Mouse (Mus musculus) heart, embryonic 11.5 days (tissue): ENCODE data around the gene Cdh12. TPM values are rescaled to one million over a fixed set of nuclear protein-coding genes. Genes with fewer than 3 reads are reported as not detected.
"Not testable (repeated sequence)": the region's sequence is repeated elsewhere in the genome, so short reads cannot be mapped to it uniquely, and the experiment has no call there.

Experiments
- ATAC-seq: fragments of 200-750 bp; cut with Nextera tagmentation; replicated peaks from 2 replicates; pipeline ENCODE4 v1.8.0; 2017; ENCODE audit warnings: moderate library complexity; ENCODE audit not compliant: insufficient number of reproducible peaks, low FRiP score, low TSS enrichment
- H3K27ac ChIP-seq: fragments of 300-500 bp; sonication (generic); 2 replicates; pipeline ENCODE4 v1.5.1; 2014; ENCODE audit warnings: mild to moderate bottlenecking, low read depth, low read length
- H3K27me3 ChIP-seq: fragments of 300-500 bp; sonication (generic); 2 replicates; pipeline ENCODE4 v1.6.1; 2014; ENCODE audit warnings: mild to moderate bottlenecking, low read length, mixed read lengths; ENCODE audit not compliant: control insufficient read depth, insufficient read depth
- H3K36me3 ChIP-seq: fragments of 300-500 bp; sonication (generic); 2 replicates; pipeline ENCODE4 v1.6.1; 2014; ENCODE audit warnings: mild to moderate bottlenecking, low read length, moderate library complexity, mixed read lengths; ENCODE audit not compliant: control insufficient read depth, insufficient read depth
- H3K4me1 ChIP-seq: fragments of 300-500 bp; sonication (generic); 2 replicates; pipeline ENCODE4 v1.6.1; 2014; ENCODE audit warnings: low read length; ENCODE audit not compliant: control insufficient read depth, insufficient read depth
- H3K4me2 ChIP-seq: fragments of 300-500 bp; sonication (generic); 2 replicates; pipeline ENCODE4 v1.6.1; 2014; ENCODE audit warnings: mild to moderate bottlenecking, moderate library complexity
- H3K4me3 ChIP-seq: fragments of 300-500 bp; sonication (generic); 2 replicates; pipeline ENCODE4 v1.5.1; 2014; ENCODE audit warnings: low read depth, low read length
- H3K9ac ChIP-seq: fragments of 300-500 bp; sonication (generic); 2 replicates; pipeline ENCODE4 v1.6.1; 2014; ENCODE audit warnings: mild to moderate bottlenecking, low read depth, low read length, moderate library complexity
- H3K9me3 ChIP-seq: fragments of 300-500 bp; sonication (generic); replicated peaks from 2 replicates; pipeline ENCODE4 v1.6.1; 2016; ENCODE audit warnings: low read length; ENCODE audit not compliant: control insufficient read depth
- WGBS: fragments of 180-500 bp; shearing (Covaris S2); extraction: QIAGEN DNeasy Blood & Tissue Kit; methylation state at CpG from one replicate; pipeline ENCODE4 v1.1.7; 2014; ENCODE audit not compliant: insufficient replicate concordance; 5-methylcytosine and 5-hydroxymethylcytosine counted together
- polyA plus RNA-seq: library from polyadenylated mRNA; unstranded; fragments of >200 nt; fragmentation: Nextera tagmentation; extraction: Ambion mirVana; gene quantifications from 2 replicates; pipeline ENCODE4 v1.2.1, GENCODE M21; 2014

Cdh12 gene
- polyA plus RNA-seq, 1 experiment from 2014 or later, result 0.04 TPM

DNA sequence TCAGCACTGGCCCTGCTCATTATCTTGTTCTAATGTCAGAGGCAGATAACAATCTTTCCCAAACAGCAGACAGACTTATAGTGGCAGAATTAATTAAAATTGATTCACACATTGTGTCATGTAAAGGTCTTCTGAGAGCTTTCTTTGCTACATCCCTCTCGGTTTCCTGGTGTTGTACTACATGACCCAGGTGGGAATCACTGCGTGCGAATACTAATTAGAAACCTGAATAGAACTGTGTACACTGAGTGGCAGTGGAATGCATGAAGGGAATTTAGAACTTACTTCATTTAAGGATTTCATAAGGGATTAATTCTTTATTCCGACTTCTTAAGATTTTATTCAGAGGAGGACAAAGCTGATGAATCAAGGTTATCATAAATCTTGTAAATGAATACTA, 121.9 kb downstream of the Cdh12 start:
- Histone ChIP-seq H3K9ac (no peak overlapping the region), H3K27ac (no peak overlapping the region), H3K4me3 (no peak overlapping the region), H3K36me3 (no peaks in the 10 kb centered on the region), H3K27me3 (no peaks in the 10 kb centered on the region), H3K4me1 (no peaks in the 10 kb centered on the region), H3K9me3 (no peaks in the 10 kb centered on the region), H3K4me2 (no peak overlapping the region)
- WGBS, result 83% methylated on average over 4 of the region's 4 CpGs
- no peak for ATAC-seq

DNA sequence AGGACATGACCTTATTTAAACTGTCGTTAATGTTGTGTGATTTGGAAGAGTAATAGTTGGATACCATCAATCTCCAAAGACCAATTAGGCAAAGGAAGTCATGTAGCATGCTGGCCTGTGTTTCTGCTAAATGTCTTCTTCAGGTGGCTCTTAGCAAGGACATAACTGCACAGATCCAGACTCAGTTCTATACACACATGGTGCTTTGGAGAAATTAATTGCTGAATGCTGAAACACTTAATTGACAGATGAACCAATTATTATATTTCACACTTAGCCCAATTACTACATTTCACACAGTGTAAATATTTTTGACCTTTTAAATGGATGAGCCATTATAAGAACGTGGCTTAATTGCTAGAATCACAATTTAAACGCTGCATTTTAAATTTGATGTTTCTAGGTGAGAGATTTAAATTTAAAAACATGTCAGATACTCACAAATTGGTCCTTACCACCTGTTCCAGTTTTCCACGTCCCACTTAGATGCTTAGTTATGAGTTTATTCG, 133.6 kb downstream of the Cdh12 start:
- WGBS, result 68% methylated on average over 5 of the region's 5 CpGs
- Histone ChIP-seq H3K4me3 (no peak overlapping the region), H3K36me3 (no peaks in the 10 kb centered on the region), H3K4me2 (no peak overlapping the region), H3K27me3 (no peaks in the 10 kb centered on the region), H3K9me3 (no peaks in the 10 kb centered on the region), H3K4me1 (no peaks in the 10 kb centered on the region), H3K27ac (no peak overlapping the region), H3K9ac (no peak overlapping the region)
- no peak for ATAC-seq

DNA sequence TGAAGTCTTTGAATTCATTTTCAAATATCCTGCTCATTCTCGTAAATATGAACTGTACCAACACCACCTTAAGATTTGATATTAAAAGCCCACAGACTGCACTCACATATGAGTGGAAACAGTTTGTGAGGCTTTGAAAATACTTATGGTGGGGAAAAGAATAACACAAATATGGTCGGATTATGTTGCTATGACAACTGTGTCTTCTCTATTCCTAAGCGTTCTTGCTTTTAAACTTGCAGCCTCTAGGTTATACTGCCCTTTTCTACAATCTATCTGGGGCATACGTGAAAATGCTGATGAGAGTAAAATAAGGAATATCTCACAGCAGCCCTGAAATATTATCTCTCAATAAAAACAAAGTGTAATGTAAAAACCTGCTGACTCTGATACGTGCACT, 142.5 kb downstream of the Cdh12 start:
- Histone ChIP-seq H3K27ac (no peak overlapping the region), H3K4me2 (no peak overlapping the region), H3K27me3 (no peaks in the 10 kb centered on the region), H3K9me3 (no peaks in the 10 kb centered on the region), H3K4me1 (no peaks in the 10 kb centered on the region), H3K4me3 (no peak overlapping the region), H3K9ac (no peak overlapping the region), H3K36me3 (no peaks in the 10 kb centered on the region)
- no peak for ATAC-seq
- WGBS, result 74% methylated on average over 5 of the region's 5 CpGs

DNA sequence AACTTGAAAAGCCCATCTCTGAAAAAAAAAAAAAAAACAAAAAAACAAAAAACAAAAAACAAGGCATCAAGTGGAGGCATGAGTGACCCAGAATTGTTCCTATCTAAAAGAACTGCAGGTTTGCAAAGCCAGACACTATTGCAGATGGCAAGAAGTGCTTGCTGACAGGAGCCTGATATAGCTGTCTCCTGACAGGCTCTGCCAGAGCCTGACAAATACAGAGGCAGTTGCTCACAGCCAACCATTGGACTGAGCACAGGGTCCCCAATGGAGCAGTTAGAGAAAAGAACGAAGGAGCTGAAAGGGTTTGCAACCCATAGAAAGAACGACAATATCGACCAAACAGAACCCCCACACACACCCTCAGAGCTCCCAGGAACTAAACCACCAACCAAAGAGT, 156.7 kb downstream of the Cdh12 start:
- H3K9ac ChIP-seq, ATAC-seq, H3K4me2 ChIP-seq, H3K27me3 ChIP-seq, H3K36me3 ChIP-seq, H3K27ac ChIP-seq, H3K9me3 ChIP-seq, H3K4me3 ChIP-seq, H3K4me1 ChIP-seq: not testable (repeated sequence)
- WGBS, result 42% methylated on average over 3 of the region's 3 CpGs

DNA sequence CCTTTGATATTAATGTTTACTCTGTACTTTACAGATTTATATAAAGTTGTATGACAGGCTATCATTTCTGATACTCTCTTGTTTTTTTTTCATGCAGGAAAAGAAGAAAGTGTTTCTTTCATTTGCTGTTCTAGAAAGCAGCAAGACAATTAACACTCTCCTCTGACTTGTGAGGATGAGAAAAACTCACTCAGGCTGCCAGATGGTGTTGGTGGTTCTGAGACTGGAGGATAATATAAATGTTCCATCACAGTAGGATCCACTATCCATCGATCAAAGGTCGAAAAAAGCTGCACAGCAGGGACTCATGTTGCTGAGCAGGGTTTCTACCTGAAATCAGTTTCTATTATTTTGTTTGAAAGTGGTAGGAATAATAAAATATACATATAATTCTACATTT, 185.5 kb downstream of the Cdh12 start:
- WGBS, result 63% methylated on average over 2 of the region's 2 CpGs
- H3K9me3 ChIP-seq, result no peaks in the 10 kb centered on the region

DNA sequence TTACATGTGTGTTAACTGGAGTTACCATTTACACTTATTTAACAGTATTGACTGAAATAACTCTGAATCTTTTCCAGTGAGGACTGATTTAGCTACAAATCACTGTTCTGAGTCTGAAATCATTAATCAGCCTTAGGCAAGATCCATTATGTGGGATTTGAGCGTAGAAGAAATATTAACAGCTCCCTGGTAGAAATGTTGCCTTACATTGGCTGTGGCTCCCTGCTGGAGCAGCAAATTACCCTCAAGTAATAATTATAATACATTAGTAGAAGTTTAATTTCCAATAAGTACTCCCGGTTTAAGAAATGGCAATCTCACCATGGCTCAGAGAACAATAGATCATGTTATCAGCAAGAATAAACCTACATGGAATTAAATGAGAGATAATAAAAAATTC, 190.1 kb downstream of the Cdh12 start:
- Histone ChIP-seq H3K4me3 (no peak overlapping the region), H3K4me1 (no peaks in the 10 kb centered on the region), H3K4me2 (no peak overlapping the region), H3K27me3 (no peaks in the 10 kb centered on the region), H3K9ac (no peak overlapping the region), H3K9me3 (no peaks in the 10 kb centered on the region), H3K36me3 (no peaks in the 10 kb centered on the region), H3K27ac (no peak overlapping the region)
- no peak for ATAC-seq
- 78% methylated on average over 2 of the region's 2 CpGs for WGBS

More for the DNA sequence above, 185.5 kb downstream of the Cdh12 start:
- H3K36me3 ChIP-seq, result no peaks in the 10 kb centered on the region
- H3K4me3 ChIP-seq, result no peak overlapping the region
- no peaks in the 10 kb centered on the region for H3K4me1 ChIP-seq
- H3K9ac ChIP-seq, result no peak overlapping the region
- no peaks in the 10 kb centered on the region for H3K27me3 ChIP-seq
- no peak overlapping the region for H3K27ac ChIP-seq
- H3K4me2 ChIP-seq, result no peak overlapping the region
- ATAC-seq, result no peak

DNA sequence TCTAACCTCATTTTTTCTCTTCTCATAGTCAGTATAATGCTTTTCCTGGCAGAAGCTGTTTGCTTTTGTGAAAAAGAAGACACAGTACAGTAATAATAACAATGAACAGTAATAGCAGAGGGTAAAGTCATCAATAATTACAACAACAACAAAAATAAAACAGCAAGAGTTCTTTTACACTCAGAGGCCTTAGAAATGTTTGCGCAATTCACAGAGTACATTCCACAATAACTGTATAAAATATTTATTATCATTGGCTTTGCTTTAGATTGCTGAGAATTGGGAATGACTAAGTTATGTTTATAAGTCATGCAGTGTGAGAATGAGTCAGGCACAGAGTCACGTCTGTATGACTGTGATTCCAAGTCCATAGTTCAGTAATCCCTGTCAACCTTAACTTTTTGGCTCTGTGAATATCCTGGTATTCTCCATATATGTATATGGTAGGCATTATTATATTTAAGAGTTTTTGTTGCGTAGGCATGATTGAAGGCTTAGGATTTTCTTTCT, 193.9 kb downstream of the Cdh12 start:
- H3K9me3 ChIP-seq, result no peaks in the 10 kb centered on the region
- H3K36me3 ChIP-seq, result no peaks in the 10 kb centered on the region
- no peak overlapping the region for H3K27ac ChIP-seq
- H3K27me3 ChIP-seq, result no peaks in the 10 kb centered on the region
- ATAC-seq, result no peak
- no peak overlapping the region for H3K4me3 ChIP-seq
- H3K4me1 ChIP-seq, result no peaks in the 10 kb centered on the region
- H3K4me2 ChIP-seq, result no peak overlapping the region
- H3K9ac ChIP-seq, result no peak overlapping the region
- WGBS, result 82% methylated on average over 3 of the region's 3 CpGs

DNA sequence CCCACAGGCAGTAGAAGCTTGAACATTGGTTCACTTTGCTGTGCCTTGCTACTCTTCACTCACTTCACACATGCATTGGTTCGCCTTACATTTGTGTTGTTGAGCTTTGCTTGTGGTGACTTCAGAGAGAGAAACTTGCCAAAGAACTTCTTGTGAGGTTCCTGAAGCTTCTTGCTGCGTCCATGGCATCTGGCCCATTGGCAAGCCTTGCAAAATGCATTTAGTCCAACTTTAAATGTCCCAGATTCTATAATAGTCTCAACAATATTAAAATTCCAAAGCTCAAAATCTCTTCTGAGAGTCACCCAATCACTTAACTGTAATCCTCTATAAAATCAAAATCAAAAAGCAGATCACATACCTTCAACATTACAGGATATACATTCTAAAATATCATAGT, 211.2 kb downstream of the Cdh12 start:
- WGBS, result 55% methylated on average over 2 of the region's 2 CpGs

DNA sequence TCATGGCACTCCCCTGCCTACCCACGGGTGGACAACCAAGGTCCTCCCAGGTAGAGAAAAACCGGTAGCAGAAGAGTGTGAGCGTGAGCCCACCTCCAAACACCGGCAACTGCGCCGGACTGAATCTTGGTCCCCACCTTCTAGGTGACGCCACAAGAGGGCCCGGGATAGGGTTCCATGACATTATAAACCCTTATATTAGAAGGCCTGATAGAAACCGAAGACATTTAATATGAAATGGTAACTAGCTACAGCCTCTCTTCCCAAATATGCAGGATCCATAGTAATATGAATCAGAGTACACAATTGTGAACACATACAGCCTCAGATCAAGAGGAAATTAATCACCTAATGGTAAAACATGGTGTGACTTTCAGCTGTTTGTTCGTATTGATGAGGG, 217.6 kb downstream of the Cdh12 start, which contains the start of gene Acot10:
Acot10 (minus strand) TSS at position 101 of the 400 bp plus-strand sequence.
- H3K9me3 ChIP-seq, result no peaks in the 10 kb centered on the region
- H3K27me3 ChIP-seq, result no peaks in the 10 kb centered on the region
- WGBS, result 90% methylated on average over 10 of the region's 10 CpGs
- ATAC-seq, result no peak
- no peak within 1 kb of the TSS for H3K4me3 ChIP-seq
- H3K27ac ChIP-seq, result no peak within 1 kb of the TSS
- H3K4me1 ChIP-seq, result no peaks in the 10 kb centered on the region
- H3K9ac ChIP-seq, result no peak within 1 kb of the TSS
- H3K36me3 ChIP-seq, result no peaks in the 10 kb centered on the region
- no peak within 1 kb of the TSS for H3K4me2 ChIP-seq

More for the DNA sequence above, 211.2 kb downstream of the Cdh12 start:
- H3K9me3 ChIP-seq, result no peaks in the 10 kb centered on the region
- no peak overlapping the region for H3K4me3 ChIP-seq
- no peak overlapping the region for H3K9ac ChIP-seq
- ATAC-seq, result no peak
- H3K4me1 ChIP-seq, result no peaks in the 10 kb centered on the region
- no peak overlapping the region for H3K4me2 ChIP-seq
- H3K36me3 ChIP-seq, result no peaks in the 10 kb centered on the region
- no peak overlapping the region for H3K27ac ChIP-seq
- H3K27me3 ChIP-seq, result no peaks in the 10 kb centered on the region
